In genomic region chrX:12673054-12673775, GRCm38 (mm10) we compare ENCODE assay signal across 8 mouse cellular contexts. TPM values are rescaled to one million over a fixed set of nuclear protein-coding genes. Genes with fewer than 3 reads are reported as not detected.
DNase-seq lines count a peak whose midpoint lies in the region; ATAC-seq and TF ChIP-seq lines count a peak whose summit lies in the region.

Gene 1810030O07Rik, minus strand, starts transcription at chrX:12673668.

- ATAC-seq in embryonic facial prominence, embryonic 15.5 days (ENCODE audit: insufficient number of reproducible peaks, low FRiP score, low TSS enrichment, low read depth), result peak; percentile 99
- peak; percentile 99 for ATAC-seq in limb, embryonic 14.5 days (ENCODE audit: low FRiP score, low read depth)
- ATAC-seq in midbrain, postnatal 0 days (ENCODE audit: low FRiP score), result peak; percentile 99

- H3K9me3 ChIP-seq in embryonic facial prominence, embryonic 15.5 days (replicated peaks), result no peaks in the 10 kb centered on the region
- H3K9me3 ChIP-seq in limb, embryonic 14.5 days (ENCODE audit: control insufficient read depth, low read length), result no peaks in the 10 kb centered on the region
- no peaks in the 10 kb centered on the region for H3K9me3 ChIP-seq in midbrain, postnatal 0 days (ENCODE audit: low read length)

- WGBS in bone marrow, adult 2 months, result 6% methylated on average over 42 of the region's 42 CpGs
- 9% methylated on average over 41 of the region's 42 CpGs for WGBS in embryonic facial prominence, embryonic 15.5 days
- 18% methylated on average over 40 of the region's 42 CpGs for WGBS in limb, embryonic 14.5 days
- 18% methylated on average over 36 of the region's 42 CpGs for WGBS in midbrain, postnatal 0 days

- peak within 1 kb of the TSS; percentile 86 for H3K4me3 ChIP-seq in bone marrow, adult 2 months (replicated peaks; ENCODE audit: control insufficient read depth, low read depth, low read length)
- peak within 1 kb of the TSS; percentile 65 for H3K4me3 ChIP-seq in embryonic facial prominence, embryonic 15.5 days (replicated peaks)
- peak within 1 kb of the TSS; percentile 56 for H3K4me3 ChIP-seq in limb, embryonic 14.5 days (replicated peaks; ENCODE audit: low read length)
- H3K4me3 ChIP-seq in midbrain, postnatal 0 days (ENCODE audit: low read depth, low read length), result peak within 1 kb of the TSS; percentile 53

- peak within 1 kb of the TSS; percentile 51 for H3K4me2 ChIP-seq in embryonic facial prominence, embryonic 15.5 days (replicated peaks)
- peak within 1 kb of the TSS; percentile 47 for H3K4me2 ChIP-seq in limb, embryonic 14.5 days (replicated peaks; ENCODE audit: low read depth, low read length, severe bottlenecking)
- H3K4me2 ChIP-seq in midbrain, postnatal 0 days (ENCODE audit: low read depth, low read length, poor library complexity, severe bottlenecking), result peak within 1 kb of the TSS; percentile 49

- peak; percentile 91 for DNase-seq in 416B (ENCODE audit: low read depth)
- DNase-seq in heart, adult 8-10 months (ENCODE audit: low spot score), result peak; percentile 91
- DNase-seq in kidney, adult 9 months, result peak; percentile 94
- DNase-seq in limb, embryonic 14.5 days (ENCODE audit: low spot score), result peak; percentile 87
- peak; percentile 95 for DNase-seq in midbrain, postnatal 0 days (ENCODE audit: low spot score)
- peak; percentile 66 to 76 for DNase-seq in spleen, postnatal 14 days (ENCODE audit: low spot score in 2 of 2)

- H3K9ac ChIP-seq in embryonic facial prominence, embryonic 15.5 days, result peak within 1 kb of the TSS; percentile 62
- peak within 1 kb of the TSS; percentile 69 for H3K9ac ChIP-seq in limb, embryonic 14.5 days (ENCODE audit: low read depth, low read length, severe bottlenecking)
- peak within 1 kb of the TSS; percentile 71 for H3K9ac ChIP-seq in midbrain, postnatal 0 days (replicated peaks; ENCODE audit: low read length, poor library complexity, severe bottlenecking)

- H3K36me3 ChIP-seq in embryonic facial prominence, embryonic 15.5 days, result peaks cover 3% of the 10 kb centered on the region; the same call in 1 of the 2 replicates
- H3K36me3 ChIP-seq in limb, embryonic 14.5 days (ENCODE audit: control insufficient read depth, insufficient read depth, low read length), result peaks cover 10% of the 10 kb centered on the region
- H3K36me3 ChIP-seq in midbrain, postnatal 0 days (ENCODE audit: insufficient read depth, low read length), result no peaks in the 10 kb centered on the region

- no peaks in the 10 kb centered on the region for H3K4me1 ChIP-seq in bone marrow, adult 2 months (ENCODE audit: control insufficient read depth, insufficient read depth, low read length)
- no peaks in the 10 kb centered on the region for H3K4me1 ChIP-seq in embryonic facial prominence, embryonic 15.5 days
- no peaks in the 10 kb centered on the region; the same call in 1 of the 2 replicates for H3K4me1 ChIP-seq in limb, embryonic 14.5 days (ENCODE audit: control insufficient read depth, insufficient read depth, low read length)
- no peaks in the 10 kb centered on the region; the same call in 1 of the 2 replicates for H3K4me1 ChIP-seq in midbrain, postnatal 0 days (ENCODE audit: insufficient read depth, low read length)

- peak; percentile 42; the same call in 1 of the 2 replicates for TF ChIP-seq POLR2A in bone marrow, adult 2 months (IDR thresholded peaks at IDR 0.05; ENCODE audit: borderline replicate concordance, control insufficient read depth, low read depth, low read length)
- TF ChIP-seq POLR2A in limb, embryonic 14.5 days (IDR thresholded peaks at IDR 0.05; ENCODE audit: borderline replicate concordance, extremely low read depth, insufficient read depth, insufficient read length), result no peak

- no peaks in the 10 kb centered on the region for H3K27me3 ChIP-seq in embryonic facial prominence, embryonic 15.5 days
- H3K27me3 ChIP-seq in limb, embryonic 14.5 days (ENCODE audit: control insufficient read depth, insufficient read depth, low read length), result no peaks in the 10 kb centered on the region
- H3K27me3 ChIP-seq in midbrain, postnatal 0 days (ENCODE audit: insufficient read depth, low read length), result no peaks in the 10 kb centered on the region

- no peak for TF ChIP-seq CTCF in bone marrow, adult 2 months (IDR thresholded peaks at IDR 0.05; ENCODE audit: control insufficient read depth, insufficient read depth, low read length)
- no peak for TF ChIP-seq CTCF in midbrain, postnatal 0 days (IDR thresholded peaks at IDR 0.05)

- peak within 1 kb of the TSS; percentile 84 for H3K27ac ChIP-seq in bone marrow, adult 2 months (ENCODE audit: control insufficient read depth, insufficient read depth, low read depth, low read length, poor library complexity)
- H3K27ac ChIP-seq in embryonic facial prominence, embryonic 15.5 days (replicated peaks), result peak within 1 kb of the TSS; percentile 93
- peak within 1 kb of the TSS; percentile 81 for H3K27ac ChIP-seq in limb, embryonic 14.5 days (replicated peaks; ENCODE audit: low read depth, low read length)
- peak within 1 kb of the TSS; percentile 73 for H3K27ac ChIP-seq in midbrain, postnatal 0 days (ENCODE audit: low read depth, low read length)

RNA-seq across cellular contexts. Expression of gene 1810030O07Rik, which starts in this region (rescaled TPM):
- polyA plus RNA-seq in bone marrow, adult 2 months (2011; ENCODE audit: insufficient read depth, insufficient read length, low replicate concordance, missing spikeins), result 10.4 and 15.4 TPM in 2 replicates
- polyA plus RNA-seq in embryonic facial prominence, embryonic 15.5 days (2015; fragmentation: Nextera tagmentation; extraction: Ambion mirVana), result 35.7 and 36.9 TPM in 2 replicates
- total RNA-seq in heart, adult 8-10 months (2022), result 10 to 100 TPM; 11.6 to 17.1 (median 13.6) TPM
- polyA plus RNA-seq in limb, embryonic 14.5 days (2012; rRNA removed), result 26.1 and 29.2 TPM in 2 replicates
- 33.6 and 37.7 TPM in 2 replicates for polyA plus RNA-seq in limb, embryonic 14.5 days (2014; fragmentation: Nextera tagmentation; extraction: Ambion mirVana)
- total RNA-seq in midbrain, postnatal 0 days (2014; rRNA removed), result 19.3 and 23.8 TPM in 2 replicates
- 19.1 and 19.3 TPM in 2 replicates for polyA plus RNA-seq in midbrain, postnatal 0 days (2015; fragmentation: Nextera tagmentation; extraction: Ambion mirVana)

Comparison
In these comparisons a context has a peak if more than half of its experiments do, and no peak if none do; other contexts are left out.
1. Peak in every context shown above with its lines: DNase-seq, ATAC-seq, H3K4me3 ChIP-seq and H3K27ac ChIP-seq.